Mouse (Mus musculus): Measurements from ENCODE around the gene Zfp747. TPM values are rescaled to one million over a fixed set of nuclear protein-coding genes. Genes with fewer than 3 reads are reported as not detected.

Gene Zfp747
- polyA plus RNA-seq, 1 experiment, result 7.2 TPM

GRCm38 (mm10) chr7:127358472-127358871 lies 17.4 kb downstream of the Zfp747 start:
- Histone ChIP-seq H3K27me3 (ENCODE audit: control insufficient read depth, insufficient read depth, low read length) (no peaks in the 10 kb centered on the region; the same call in 1 of the 2 replicates), H3K36me3 (ENCODE audit: control insufficient read depth, insufficient read depth, low read length) (no peaks in the 10 kb centered on the region), H3K4me3 (ENCODE audit: extremely low read depth, insufficient read depth, insufficient read length) (no peak overlapping the region), H3K4me1 (ENCODE audit: control insufficient read depth, insufficient read depth, insufficient read length) (no peaks in the 10 kb centered on the region), H3K27ac (ENCODE audit: insufficient read depth, low read length) (no peak overlapping the region)
- 80% methylated on average over 4 of the region's 4 CpGs for WGBS
- TF ChIP-seq CTCF (IDR thresholded peaks at IDR 0.05; ENCODE audit: extremely low read depth, insufficient read depth, insufficient read length, insufficient replicate concordance), result no peak
- TF ChIP-seq POLR2A (IDR thresholded peaks at IDR 0.05; ENCODE audit: low read depth, low read length), result no peak
- DNase-seq (ENCODE audit: low read depth in 1 of 2, low spot score in 2 of 2), result no peak

GRCm38 (mm10) chr7:127357871-127358270 lies 18.0 kb downstream of the Zfp747 start:
- DNase-seq (ENCODE audit: low read depth in 1 of 2, low spot score in 2 of 2), result no peak
- no peak overlapping the region for H3K4me3 ChIP-seq (ENCODE audit: extremely low read depth, insufficient read depth, insufficient read length)
- 75% methylated on average over 2 of the region's 2 CpGs for WGBS

GRCm38 (mm10) chr7:127355796-127356195 lies 20.1 kb downstream of the Zfp747 start:
- Histone ChIP-seq H3K27ac (ENCODE audit: insufficient read depth, low read length) (no peak overlapping the region), H3K4me3 (ENCODE audit: extremely low read depth, insufficient read depth, insufficient read length) (no peak overlapping the region), H3K27me3 (ENCODE audit: control insufficient read depth, insufficient read depth, low read length) (no peaks in the 10 kb centered on the region; the same call in 1 of the 2 replicates), H3K36me3 (ENCODE audit: control insufficient read depth, insufficient read depth, low read length) (no peaks in the 10 kb centered on the region), H3K4me1 (ENCODE audit: control insufficient read depth, insufficient read depth, insufficient read length) (no peaks in the 10 kb centered on the region)
- TF ChIP-seq CTCF (IDR thresholded peaks at IDR 0.05; ENCODE audit: extremely low read depth, insufficient read depth, insufficient read length, insufficient replicate concordance) (no peak), POLR2A (IDR thresholded peaks at IDR 0.05; ENCODE audit: low read depth, low read length) (no peak)
- no peak for DNase-seq (ENCODE audit: low read depth in 1 of 2, low spot score in 2 of 2)
- WGBS, result 66% methylated on average over 3 of the region's 3 CpGs

More at GRCm38 (mm10) chr7:127357871-127358270, 18.0 kb downstream of the Zfp747 start:
- H3K4me1 ChIP-seq (ENCODE audit: control insufficient read depth, insufficient read depth, insufficient read length), result no peaks in the 10 kb centered on the region
- no peaks in the 10 kb centered on the region for H3K36me3 ChIP-seq (ENCODE audit: control insufficient read depth, insufficient read depth, low read length)
- H3K27me3 ChIP-seq (ENCODE audit: control insufficient read depth, insufficient read depth, low read length), result no peaks in the 10 kb centered on the region; the same call in 1 of the 2 replicates
- no peak for TF ChIP-seq CTCF (IDR thresholded peaks at IDR 0.05; ENCODE audit: extremely low read depth, insufficient read depth, insufficient read length, insufficient replicate concordance)
- TF ChIP-seq POLR2A (IDR thresholded peaks at IDR 0.05; ENCODE audit: low read depth, low read length), result no peak
- no peak overlapping the region for H3K27ac ChIP-seq (ENCODE audit: insufficient read depth, low read length)

- Histone ChIP-seq H3K27me3 (ENCODE audit: control insufficient read depth, insufficient read depth, low read length) (no peaks in the 10 kb centered on the region; the same call in 1 of the 2 replicates), H3K27ac (ENCODE audit: insufficient read depth, low read length) (no peak overlapping the region), H3K4me1 (ENCODE audit: control insufficient read depth, insufficient read depth, insufficient read length) (no peaks in the 10 kb centered on the region), H3K36me3 (ENCODE audit: control insufficient read depth, insufficient read depth, low read length) (no peaks in the 10 kb centered on the region), H3K4me3 (ENCODE audit: extremely low read depth, insufficient read depth, insufficient read length) (no peak overlapping the region)
- DNase-seq (ENCODE audit: low read depth in 1 of 2, low spot score in 2 of 2), result no peak
- TF ChIP-seq POLR2A (IDR thresholded peaks at IDR 0.05; ENCODE audit: low read depth, low read length), result no peak
- TF ChIP-seq CTCF (IDR thresholded peaks at IDR 0.05; ENCODE audit: extremely low read depth, insufficient read depth, insufficient read length, insufficient replicate concordance), result no peak
- 48% methylated on average over 5 of the region's 5 CpGs for WGBS
Measured at GRCm38 (mm10) chr7:127351230-127352004, 24.4 kb downstream of the Zfp747 start.

- TF ChIP-seq POLR2A (IDR thresholded peaks at IDR 0.05; ENCODE audit: low read depth, low read length) (no peak), CTCF (IDR thresholded peaks at IDR 0.05; ENCODE audit: extremely low read depth, insufficient read depth, insufficient read length, insufficient replicate concordance) (no peak)
- H3K27ac ChIP-seq (ENCODE audit: insufficient read depth, low read length), result no peak overlapping the region
- no peak overlapping the region for H3K4me3 ChIP-seq (ENCODE audit: extremely low read depth, insufficient read depth, insufficient read length)
- H3K36me3 ChIP-seq (ENCODE audit: control insufficient read depth, insufficient read depth, low read length), result no peaks in the 10 kb centered on the region
- DNase-seq (ENCODE audit: low read depth in 1 of 2, low spot score in 2 of 2), result no peak
- H3K4me1 ChIP-seq (ENCODE audit: control insufficient read depth, insufficient read depth, insufficient read length), result no peaks in the 10 kb centered on the region
- no peaks in the 10 kb centered on the region for H3K27me3 ChIP-seq (ENCODE audit: control insufficient read depth, insufficient read depth, low read length)
- 56% methylated on average over 8 of the region's 8 CpGs for WGBS
Measured at GRCm38 (mm10) chr7:127346676-127347075, 29.2 kb downstream of the Zfp747 start.

GRCm38 (mm10) chr7:127345512-127346325 lies 30.1 kb downstream of the Zfp747 start, which contains the start of gene Zfp768:
Gene Zfp768, minus strand, starts transcription at chr7:127345589.
- under 1% methylated on average over 74 of the region's 76 CpGs for WGBS

More at GRCm38 (mm10) chr7:127345512-127346325, 30.1 kb downstream of the Zfp747 start, which contains the start of gene Zfp768:
- peak within 1 kb of the TSS; percentile 81 for H3K27ac ChIP-seq (ENCODE audit: insufficient read depth, low read length)
- H3K4me3 ChIP-seq (ENCODE audit: extremely low read depth, insufficient read depth, insufficient read length), result peak within 1 kb of the TSS; percentile 76
- no peaks in the 10 kb centered on the region for H3K36me3 ChIP-seq (ENCODE audit: control insufficient read depth, insufficient read depth, low read length)
- no peak for TF ChIP-seq CTCF (IDR thresholded peaks at IDR 0.05; ENCODE audit: extremely low read depth, insufficient read depth, insufficient read length, insufficient replicate concordance)
- TF ChIP-seq POLR2A (IDR thresholded peaks at IDR 0.05; ENCODE audit: low read depth, low read length), result no peak
- no peaks in the 10 kb centered on the region for H3K4me1 ChIP-seq (ENCODE audit: control insufficient read depth, insufficient read depth, insufficient read length)
- DNase-seq (ENCODE audit: low read depth in 1 of 2, low spot score in 2 of 2), result peak; percentile 50 to 85
- H3K27me3 ChIP-seq (ENCODE audit: control insufficient read depth, insufficient read depth, low read length), result no peaks in the 10 kb centered on the region
